Mouse (Mus musculus): ENCODE data around the gene Morc2a.

- no peak for TF ChIP-seq GATA1 (IDR thresholded peaks at IDR 0.05; ENCODE audit: low read length)
- TF ChIP-seq TAL1 (IDR thresholded peaks at IDR 0.05; ENCODE audit: low read length) = no peak
These were observed 19.9 kb upstream of the Morc2a start for GRCm38 (mm10) chr11:3628999-3629491.

Measured in erythroblast, embryonic 14.5 days (primary cell).